Mouse (Mus musculus) brain, embryonic 14.5 days (tissue): ENCODE data around the gene Dmpk.
A peak's percentile ranks its signal among the peaks of the same experiment; 100 is the strongest.

Source experiments
- CTCF ChIP-seq: fragments of 200-500 bp; IDR thresholded peaks from 2 replicates; pipeline ENCODE4 v1.5.1; 2012; ENCODE audit warnings: inconsistent platforms, mild to moderate bottlenecking, moderate library complexity, borderline replicate concordance; ENCODE audit not compliant: insufficient read depth, insufficient read length; ENCODE audit errors: extremely low read depth
- POLR2A ChIP-seq: fragments of 200-500 bp; IDR thresholded peaks from 2 replicates; pipeline ENCODE4 v1.6.1; 2012; ENCODE audit warnings: mild to moderate bottlenecking, inconsistent platforms, borderline replicate concordance; ENCODE audit not compliant: poor library complexity, insufficient read depth, insufficient read length, severe bottlenecking; ENCODE audit errors: extremely low read depth

- peak; percentile 85; the same call in 1 of the 2 replicates for TF ChIP-seq CTCF
- no peak for TF ChIP-seq POLR2A
Measured at GRCm38 (mm10) chr7:19068707-19069106, 14.9 kb upstream of the Dmpk start.
